Mouse (Mus musculus) 416B (cell line): ENCODE data around the gene 1110008L16Rik.
"Not testable (repeated sequence)": the region's sequence is repeated elsewhere in the genome, so short reads cannot be mapped to it uniquely, and the experiment has no call there.

Source experiments
- DNase-seq: peaks from one replicate; pipeline ENCODE4 v3.0.0; 2011; ENCODE audit warnings: low read depth

The 1110008L16Rik gene

GRCm38 (mm10) chr12:55299336-55299735 lies at the start of gene 1110008L16Rik:
TSS of gene 1110008L16Rik (plus strand) at chr12:55299577.
- DNase-seq, result peak; percentile 74

GRCm38 (mm10) chr12:55261950-55262349 lies 37.4 kb upstream of the 1110008L16Rik start:
- DNase-seq, result not testable (repeated sequence)

DNA sequence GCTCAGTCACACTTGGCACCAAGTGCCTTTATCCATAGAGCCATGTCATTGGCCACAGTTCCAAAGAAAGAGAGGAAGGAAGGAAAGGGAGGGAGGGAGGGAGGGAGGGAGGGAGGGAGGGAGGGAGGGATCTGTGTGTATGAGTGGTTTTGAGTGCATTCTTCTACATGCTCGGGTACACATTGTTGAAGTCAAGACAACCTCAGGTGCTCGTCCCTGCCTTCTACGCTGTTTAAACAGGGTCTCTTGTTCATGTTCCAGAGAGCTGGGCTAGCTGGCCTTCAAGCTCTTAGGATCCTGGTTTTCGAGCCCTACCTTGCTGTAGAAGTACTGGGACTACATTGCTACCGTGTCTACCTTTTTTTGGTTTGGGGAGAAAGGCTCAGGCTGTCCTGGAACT lies 36.0 kb upstream of the 1110008L16Rik start:
- DNase-seq, result not testable (repeated sequence)

GRCm38 (mm10) chr12:55272243-55272642 lies 27.1 kb upstream of the 1110008L16Rik start:
- peak; percentile 62 for DNase-seq

DNA sequence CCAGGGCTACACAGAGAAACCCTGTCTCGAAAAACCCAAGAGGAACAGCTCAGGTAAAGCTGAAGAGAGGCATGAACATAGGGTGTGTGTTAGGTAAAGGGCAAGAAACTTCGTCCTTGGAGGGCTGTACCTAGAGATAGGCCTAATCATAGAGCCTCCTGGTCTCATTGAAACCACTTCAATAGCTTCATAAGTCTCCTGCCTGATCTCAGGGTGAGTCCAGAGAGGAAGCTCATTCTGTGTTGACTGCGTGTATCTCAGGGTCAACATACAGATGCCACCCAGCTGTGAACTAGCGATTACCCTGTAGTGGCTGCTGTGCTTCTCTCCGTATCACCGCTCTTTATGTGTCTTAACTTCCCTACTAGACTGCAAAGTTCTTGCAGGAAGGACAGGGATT lies 21.8 kb upstream of the 1110008L16Rik start:
- not testable (repeated sequence) for DNase-seq

DNA sequence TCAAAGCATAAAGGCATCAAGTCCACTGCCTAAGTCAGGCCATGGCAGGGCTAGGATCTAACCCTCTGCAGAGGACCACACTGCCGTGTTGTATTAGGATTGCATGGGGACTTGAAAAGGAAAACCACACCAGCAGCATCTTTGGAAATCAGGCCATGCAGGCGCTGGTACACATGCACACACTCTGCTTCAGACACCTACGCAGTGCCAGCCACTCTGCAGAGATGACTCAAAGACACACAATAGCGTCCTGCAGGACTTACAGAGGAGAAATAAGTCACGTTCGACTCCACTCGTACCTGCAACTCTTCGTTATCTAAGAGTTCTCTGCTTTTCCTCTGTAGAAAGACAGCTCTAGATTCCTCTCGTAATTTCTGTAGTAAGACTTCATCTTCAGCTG lies 1.3 kb upstream of the 1110008L16Rik start:
- no peak for DNase-seq

GRCm38 (mm10) chr12:55300820-55301351 lies 1.5 kb downstream of the 1110008L16Rik start:
- no peak for DNase-seq

- DNase-seq, result peak; percentile 66
These were observed 2.3 kb downstream of the 1110008L16Rik start for GRCm38 (mm10) chr12:55301472-55302300.

- peak; percentile 99 for DNase-seq
These were observed 3.4 kb downstream of the 1110008L16Rik start, which contains the start of gene Ppp2r3c for GRCm38 (mm10) chr12:55302485-55303441. TSS of gene Ppp2r3c (minus strand) at chr12:55302998.

DNA sequence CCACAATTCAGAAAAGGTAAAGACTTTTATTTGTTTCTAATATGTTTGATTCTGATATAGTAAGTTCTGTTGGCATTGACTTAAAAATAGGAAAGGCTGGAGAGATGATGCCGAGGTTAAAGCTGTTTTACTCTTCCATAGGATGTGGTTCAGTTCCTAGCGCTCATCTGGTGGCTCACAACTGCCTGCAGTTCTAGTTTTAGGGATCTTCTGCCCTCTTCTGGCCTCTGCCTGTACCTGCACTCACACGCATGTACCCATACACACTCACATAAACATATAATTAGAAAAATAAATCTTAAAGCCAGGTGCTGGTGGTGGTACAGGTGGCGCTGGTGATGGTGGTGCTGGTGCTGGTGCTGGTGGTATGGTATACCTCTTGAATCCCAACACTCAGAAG lies 7.0 kb downstream of the 1110008L16Rik start:
- DNase-seq, result no peak

DNA sequence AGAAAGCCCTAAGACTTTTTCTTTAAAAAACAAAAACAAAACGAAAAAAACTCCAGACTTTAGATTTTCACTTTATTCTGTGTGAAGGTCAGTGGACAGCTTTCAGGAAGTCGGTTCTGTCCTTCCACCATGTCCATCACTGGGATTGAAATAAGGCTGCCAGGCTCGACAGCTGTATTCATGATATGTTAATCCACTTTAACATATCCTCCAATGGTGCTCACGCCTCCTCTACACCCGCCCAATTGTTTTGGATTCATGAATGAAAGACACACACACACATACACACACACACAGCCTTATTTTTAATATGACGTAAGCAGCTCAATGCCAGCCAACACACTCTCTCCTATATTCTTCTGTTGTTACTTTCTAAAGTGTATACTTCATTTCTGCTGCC lies 8.2 kb downstream of the 1110008L16Rik start:
- no peak for DNase-seq

DNA sequence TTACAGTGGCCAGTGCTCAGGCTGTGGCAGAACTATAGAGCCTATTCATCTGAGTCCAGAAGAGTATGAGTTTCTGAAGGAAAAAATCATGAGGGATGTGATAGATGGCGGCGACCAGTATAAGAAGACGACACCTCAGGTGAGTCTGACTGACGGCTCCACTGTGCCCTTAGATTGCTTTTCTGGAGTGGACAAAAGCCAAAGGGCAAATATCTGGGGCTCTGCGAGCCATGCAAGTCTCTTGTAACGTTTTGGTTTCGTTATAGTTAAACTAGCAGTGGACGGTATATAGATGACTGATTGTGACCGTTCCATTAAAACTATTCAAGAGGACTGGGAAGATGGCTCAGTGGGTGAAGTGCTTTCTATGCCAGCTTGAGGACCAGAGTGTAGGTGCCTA lies 9.4 kb downstream of the 1110008L16Rik start:
- DNase-seq, result no peak

- no peak for DNase-seq
These were observed 10.1 kb downstream of the 1110008L16Rik start for GRCm38 (mm10) chr12:55309501-55309900.

DNA sequence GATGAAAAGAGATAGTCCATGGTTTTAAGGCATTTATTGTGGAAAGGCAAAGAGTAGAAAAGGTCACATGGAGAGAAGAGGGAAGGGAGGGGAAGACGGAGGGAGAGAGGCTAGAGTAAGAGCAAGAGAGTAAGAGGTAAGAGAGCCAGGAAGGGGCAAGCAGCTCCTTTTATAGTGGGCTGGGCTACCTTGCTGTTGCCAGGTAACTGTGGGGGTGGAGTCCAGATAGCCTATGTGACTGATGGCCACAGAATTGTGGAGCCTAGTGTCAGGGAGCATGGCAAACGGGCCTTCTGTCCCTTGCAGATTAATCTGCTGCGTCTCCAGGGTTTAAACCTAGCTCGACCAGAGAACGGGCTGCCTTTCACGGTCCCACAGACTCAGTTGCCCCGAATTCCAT lies 12.5 kb downstream of the 1110008L16Rik start:
- DNase-seq, result no peak

DNA sequence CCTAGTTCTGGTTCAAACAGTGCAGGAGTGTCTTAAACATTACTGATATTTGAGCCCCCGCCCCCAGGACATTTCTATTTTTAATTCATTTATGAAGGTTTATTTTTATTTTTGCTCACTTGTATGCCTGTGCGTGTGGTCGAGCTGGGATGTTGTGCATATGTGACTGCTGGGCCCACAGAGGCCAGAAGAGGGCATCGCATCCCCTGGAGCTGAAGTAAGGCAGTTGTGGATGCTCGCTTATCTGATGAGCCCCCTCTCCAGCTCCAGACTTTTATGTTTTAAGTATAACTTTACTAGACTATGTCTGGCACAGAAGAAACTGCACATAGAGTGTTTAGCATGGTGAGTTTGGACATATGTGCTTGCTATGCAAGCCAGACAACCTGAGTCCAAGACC lies 14.5 kb downstream of the 1110008L16Rik start:
- DNase-seq, result peak; percentile 33

- peak; percentile 98 for DNase-seq
These were observed 15.8 kb downstream of the 1110008L16Rik start for GRCm38 (mm10) chr12:55315192-55315591.

DNA sequence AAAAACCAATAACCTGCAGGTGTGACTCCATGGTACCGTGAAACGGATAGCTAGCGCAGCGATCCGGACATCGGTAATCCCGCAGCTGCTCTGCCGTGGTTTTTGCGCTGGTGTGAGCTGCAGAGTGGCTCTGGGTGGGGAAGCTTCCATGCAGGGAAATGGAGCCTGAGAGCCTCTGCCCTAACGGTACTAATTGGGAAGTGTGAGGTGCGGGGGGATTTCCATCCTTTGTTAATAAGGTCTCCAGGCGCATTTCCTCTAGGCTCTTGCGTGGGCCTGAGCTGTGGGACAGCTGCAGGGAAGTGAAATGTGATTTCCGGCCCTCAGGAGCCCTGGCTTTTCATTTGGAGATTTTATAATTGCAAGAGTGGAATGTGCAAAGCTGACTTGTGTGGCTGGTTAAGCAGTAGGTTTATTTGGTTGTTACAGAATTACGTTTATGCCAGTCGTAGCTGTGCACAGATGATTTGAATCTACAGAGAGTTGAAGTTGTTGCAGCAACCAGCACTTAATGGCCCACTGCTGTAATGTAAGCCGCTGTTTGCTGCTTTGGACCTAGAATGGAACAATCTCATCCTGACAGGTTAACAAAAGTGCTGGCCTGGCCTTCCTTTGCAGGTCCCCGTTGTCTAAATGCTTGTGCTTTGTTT lies 22.4 kb downstream of the 1110008L16Rik start:
- DNase-seq, result no peak

- no peak for DNase-seq
These were observed 26.3 kb downstream of the 1110008L16Rik start for GRCm38 (mm10) chr12:55325702-55326101.

DNA sequence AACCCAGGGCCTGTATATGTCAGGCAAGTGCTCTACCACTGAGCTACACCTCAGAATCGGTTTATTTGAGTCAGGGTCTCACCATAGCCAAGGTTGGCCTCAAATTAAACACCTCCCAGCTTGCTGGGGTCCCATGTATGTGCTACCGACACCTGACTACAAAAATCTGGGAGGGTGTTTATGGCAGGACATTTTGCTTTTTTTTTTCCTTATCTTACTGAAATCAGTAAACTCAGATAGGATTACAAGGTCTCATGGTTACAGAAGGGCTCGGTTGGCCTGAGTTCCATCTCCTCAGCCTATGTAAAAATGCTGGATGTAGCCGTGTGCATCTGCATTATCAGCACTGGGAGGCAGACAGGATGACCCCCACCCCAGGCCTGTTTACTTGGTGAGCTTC lies 29.4 kb downstream of the 1110008L16Rik start:
- no peak for DNase-seq

- peak; percentile 57 for DNase-seq
These were observed 30.0 kb downstream of the 1110008L16Rik start for GRCm38 (mm10) chr12:55329351-55329750.

GRCm38 (mm10) chr12:55333662-55334061 lies 34.3 kb downstream of the 1110008L16Rik start:
- no peak for DNase-seq

DNA sequence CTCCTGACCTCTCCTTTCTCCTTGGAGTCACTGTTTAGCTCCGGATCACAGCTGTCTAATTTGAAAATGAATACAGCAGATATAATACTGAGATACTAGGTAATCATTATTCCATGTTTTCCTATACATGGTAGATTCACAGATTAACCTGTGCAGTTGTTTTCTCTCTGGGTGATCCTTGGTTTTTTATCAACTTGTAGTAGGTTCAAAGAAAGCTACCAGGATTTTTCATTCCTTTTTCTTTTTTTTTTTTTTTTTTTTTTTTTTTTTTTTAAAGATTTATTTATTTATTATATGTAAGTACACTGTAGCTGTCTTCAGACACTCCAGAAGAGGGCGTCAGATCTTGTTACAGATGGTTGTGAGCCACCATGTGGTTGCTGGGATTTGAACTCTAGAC lies 39.1 kb downstream of the 1110008L16Rik start:
- not testable (repeated sequence) for DNase-seq
